Mouse (Mus musculus): ENCODE measurements around the gene Bola2. TPM values are rescaled to one million over a fixed set of nuclear protein-coding genes. Genes with fewer than 3 reads are reported as not detected.

The Bola2 gene
- total and polyA plus RNA-seq, 3 experiments: 29.1 to 63.7 (median 49.7) TPM

GRCm38 (mm10) chr7:126701070-126701469 lies 5.9 kb downstream of the Bola2 start:
- no peak for TF ChIP-seq POLR2A (IDR thresholded peaks at IDR 0.05; ENCODE audit: insufficient read depth, low read depth, low read length)
- TF ChIP-seq EP300 (IDR thresholded peaks at IDR 0.05; ENCODE audit: insufficient read depth, low read depth, low read length): 0 out of 2 replicates have a peak, but pooled peaks have one; percentile 40
- peak; percentile 98 for TF ChIP-seq CTCF (IDR thresholded peaks at IDR 0.05)
- H3K4me3 ChIP-seq: no peak overlapping the region
- no peaks in the 10 kb centered on the region for H3K36me3 ChIP-seq (ENCODE audit: control insufficient read depth, insufficient read depth, low read length)
- WGBS: 1% methylated on average over 11 of the region's 11 CpGs
- H3K9ac ChIP-seq (ENCODE audit: low read depth, low read length): peak overlapping the region; percentile 31
- H3K27me3 ChIP-seq (ENCODE audit: control insufficient read depth, insufficient read depth, low read length): peaks cover 3% of the 10 kb centered on the region
- intact Hi-C loops (cut with DNase I): no loop called here
- peak; percentile 87 to 90 for DNase-seq
- peaks cover 1% of the 10 kb centered on the region; the same call in 1 of the 2 replicates for H3K79me2 ChIP-seq (replicated peaks; ENCODE audit: control insufficient read depth, insufficient read depth, low read length)
- H3K27ac ChIP-seq: no peak overlapping the region
- peaks cover 7% of the 10 kb centered on the region for H3K4me1 ChIP-seq (ENCODE audit: control insufficient read depth, insufficient read depth, low read length)

- TF ChIP-seq CTCF (IDR thresholded peaks at IDR 0.05): no peak
- no peak for TF ChIP-seq EP300 (IDR thresholded peaks at IDR 0.05; ENCODE audit: insufficient read depth, low read depth, low read length)
- no peak for TF ChIP-seq POLR2A (IDR thresholded peaks at IDR 0.05; ENCODE audit: insufficient read depth, low read depth, low read length)
- Histone ChIP-seq H3K27me3 (ENCODE audit: control insufficient read depth, insufficient read depth, low read length) (peaks cover 3% of the 10 kb centered on the region), H3K9ac (ENCODE audit: low read depth, low read length) (peak overlapping the region; percentile 31), H3K36me3 (ENCODE audit: control insufficient read depth, insufficient read depth, low read length) (no peaks in the 10 kb centered on the region), H3K27ac (no peak overlapping the region), H3K79me2 (replicated peaks; ENCODE audit: control insufficient read depth, insufficient read depth, low read length) (no peaks in the 10 kb centered on the region), H3K4me1 (ENCODE audit: control insufficient read depth, insufficient read depth, low read length) (peaks cover 5% of the 10 kb centered on the region), H3K4me3 (no peak overlapping the region)
- WGBS: 53% methylated on average over 24 of the region's 24 CpGs
- intact Hi-C loops (cut with DNase I): no loop called here
- no peak for DNase-seq
These were observed 6.6 kb downstream of the Bola2 start for GRCm38 (mm10) chr7:126701559-126702357.

GRCm38 (mm10) chr7:126702358-126702757 lies 7.2 kb downstream of the Bola2 start:
- TF ChIP-seq POLR2A (IDR thresholded peaks at IDR 0.05; ENCODE audit: insufficient read depth, low read depth, low read length) (0 out of 2 replicates have a peak, but pooled peaks have one; percentile 14), EP300 (IDR thresholded peaks at IDR 0.05; ENCODE audit: insufficient read depth, low read depth, low read length) (no peak), CTCF (IDR thresholded peaks at IDR 0.05) (no peak)
- peaks cover 5% of the 10 kb centered on the region; the same call in 1 of the 2 replicates for H3K4me1 ChIP-seq (ENCODE audit: control insufficient read depth, insufficient read depth, low read length)
- 62% methylated on average over 6 of the region's 6 CpGs for WGBS
- no peak overlapping the region for H3K9ac ChIP-seq (ENCODE audit: low read depth, low read length)
- H3K27ac ChIP-seq: peak overlapping the region; percentile 5; the same call in 1 of the 2 replicates
- peak in 1 of 2 experiments; percentile 59 for DNase-seq
- H3K4me3 ChIP-seq: no peak overlapping the region
- H3K27me3 ChIP-seq (ENCODE audit: control insufficient read depth, insufficient read depth, low read length): peaks cover 3% of the 10 kb centered on the region
- H3K79me2 ChIP-seq (replicated peaks; ENCODE audit: control insufficient read depth, insufficient read depth, low read length): no peaks in the 10 kb centered on the region
- H3K36me3 ChIP-seq (ENCODE audit: control insufficient read depth, insufficient read depth, low read length): no peaks in the 10 kb centered on the region
- intact Hi-C loops (cut with DNase I): no loop called here

- Histone ChIP-seq H3K27ac (peak overlapping the region; percentile 28; the same call in 1 of the 2 replicates), H3K9ac (ENCODE audit: low read depth, low read length) (peak overlapping the region; percentile 8; the same call in 1 of the 2 replicates), H3K4me3 (no peak overlapping the region; the same call in 1 of the 2 replicates), H3K27me3 (ENCODE audit: control insufficient read depth, insufficient read depth, low read length) (peaks cover 3% of the 10 kb centered on the region), H3K4me1 (ENCODE audit: control insufficient read depth, insufficient read depth, low read length) (peaks cover 5% of the 10 kb centered on the region; the same call in 1 of the 2 replicates), H3K79me2 (replicated peaks; ENCODE audit: control insufficient read depth, insufficient read depth, low read length) (no peaks in the 10 kb centered on the region), H3K36me3 (ENCODE audit: control insufficient read depth, insufficient read depth, low read length) (no peaks in the 10 kb centered on the region)
- DNase-seq: no peak
- intact Hi-C loops (cut with DNase I): no loop called here
- 71% methylated on average over 12 of the region's 12 CpGs for WGBS
- TF ChIP-seq CTCF (IDR thresholded peaks at IDR 0.05) (no peak), POLR2A (IDR thresholded peaks at IDR 0.05; ENCODE audit: insufficient read depth, low read depth, low read length) (no peak), EP300 (IDR thresholded peaks at IDR 0.05; ENCODE audit: insufficient read depth, low read depth, low read length) (no peak)
These were observed 7.9 kb downstream of the Bola2 start for GRCm38 (mm10) chr7:126702861-126703756.

- H3K79me2 ChIP-seq (replicated peaks; ENCODE audit: control insufficient read depth, insufficient read depth, low read length): no peaks in the 10 kb centered on the region
- no peak overlapping the region; the same call in 1 of the 2 replicates for H3K4me3 ChIP-seq
- TF ChIP-seq CTCF (IDR thresholded peaks at IDR 0.05) (no peak), EP300 (IDR thresholded peaks at IDR 0.05; ENCODE audit: insufficient read depth, low read depth, low read length) (no peak), POLR2A (IDR thresholded peaks at IDR 0.05; ENCODE audit: insufficient read depth, low read depth, low read length) (no peak)
- H3K27me3 ChIP-seq (ENCODE audit: control insufficient read depth, insufficient read depth, low read length): peaks cover 3% of the 10 kb centered on the region
- WGBS: 21% methylated on average over 7 of the region's 7 CpGs
- DNase-seq: no peak
- no peak overlapping the region for H3K9ac ChIP-seq (ENCODE audit: low read depth, low read length)
- H3K4me1 ChIP-seq (ENCODE audit: control insufficient read depth, insufficient read depth, low read length): peaks cover 5% of the 10 kb centered on the region; the same call in 1 of the 2 replicates
- H3K27ac ChIP-seq: peak overlapping the region; percentile 28; the same call in 1 of the 2 replicates
- intact Hi-C loops (cut with DNase I): no loop called here
- no peaks in the 10 kb centered on the region for H3K36me3 ChIP-seq (ENCODE audit: control insufficient read depth, insufficient read depth, low read length)
These were observed 8.5 kb downstream of the Bola2 start for GRCm38 (mm10) chr7:126703757-126704077.
